Mouse (Mus musculus): ENCODE results near the gene Rims3.

Rims3 gene

DNA sequence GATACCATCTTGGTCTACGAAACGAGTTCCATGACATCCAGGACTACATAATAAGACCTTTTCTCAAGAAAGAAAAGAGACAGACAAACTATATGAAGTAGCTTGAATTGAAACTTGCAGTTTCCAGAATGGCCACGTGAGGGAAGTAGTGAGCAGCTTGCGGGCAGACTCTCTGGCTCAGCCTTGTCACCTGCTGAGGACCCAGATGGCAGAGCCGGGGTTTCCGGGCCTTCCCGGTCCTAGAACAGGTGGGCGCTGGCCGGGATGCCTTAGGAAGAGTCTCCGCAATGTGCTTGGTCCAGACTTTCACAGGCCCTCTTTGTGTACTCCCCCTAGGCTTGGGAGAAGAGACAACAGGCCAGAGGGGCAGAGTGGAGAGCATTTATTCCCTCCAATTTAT lies 3.7 kb upstream of the Rims3 start:
- peak; percentile 31 for DNase-seq (ENCODE audit: low spot score)

GRCm38 (mm10) chr4:120855360-120856060 lies 894 bp downstream of the Rims3 start:
- DNase-seq (ENCODE audit: low spot score): no peak

DNA sequence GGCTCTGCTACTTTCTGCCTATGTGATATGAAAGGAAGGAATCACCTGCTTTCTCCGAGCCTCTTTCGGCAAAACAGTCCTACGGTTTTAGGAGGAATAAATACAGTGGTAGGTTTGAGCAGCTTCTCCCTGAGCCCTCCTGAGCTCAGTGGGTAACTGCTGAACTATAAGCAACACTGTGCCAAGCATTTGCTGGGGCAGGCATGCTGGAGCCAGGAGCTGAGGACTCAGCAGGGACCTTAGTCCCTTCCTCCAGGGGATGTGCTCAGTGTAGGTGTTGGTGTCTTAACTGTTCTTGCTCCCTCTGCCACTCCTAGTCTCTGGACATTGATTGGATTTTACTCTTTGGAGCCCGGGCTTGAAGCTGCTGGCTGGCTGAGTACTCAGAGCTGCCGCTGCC lies 1.8 kb downstream of the Rims3 start:
- no peak for DNase-seq (ENCODE audit: low spot score)

GRCm38 (mm10) chr4:120859865-120860264 lies 5.2 kb downstream of the Rims3 start:
- no peak for DNase-seq (ENCODE audit: low spot score)

- no peak for DNase-seq (ENCODE audit: low spot score)
Observed at GRCm38 (mm10) chr4:120866211-120866610, 11.6 kb downstream of the Rims3 start.

GRCm38 (mm10) chr4:120868246-120868645 lies 13.6 kb downstream of the Rims3 start:
- DNase-seq (ENCODE audit: low spot score): no peak

- no peak for DNase-seq (ENCODE audit: low spot score)
Observed at GRCm38 (mm10) chr4:120868988-120869387, 14.4 kb downstream of the Rims3 start.

- DNase-seq (ENCODE audit: low spot score): no peak
Observed at GRCm38 (mm10) chr4:120870262-120870748, 15.7 kb downstream of the Rims3 start.

- DNase-seq (ENCODE audit: low spot score): no peak
Observed at GRCm38 (mm10) chr4:120875961-120876360, 21.3 kb downstream of the Rims3 start.

DNA sequence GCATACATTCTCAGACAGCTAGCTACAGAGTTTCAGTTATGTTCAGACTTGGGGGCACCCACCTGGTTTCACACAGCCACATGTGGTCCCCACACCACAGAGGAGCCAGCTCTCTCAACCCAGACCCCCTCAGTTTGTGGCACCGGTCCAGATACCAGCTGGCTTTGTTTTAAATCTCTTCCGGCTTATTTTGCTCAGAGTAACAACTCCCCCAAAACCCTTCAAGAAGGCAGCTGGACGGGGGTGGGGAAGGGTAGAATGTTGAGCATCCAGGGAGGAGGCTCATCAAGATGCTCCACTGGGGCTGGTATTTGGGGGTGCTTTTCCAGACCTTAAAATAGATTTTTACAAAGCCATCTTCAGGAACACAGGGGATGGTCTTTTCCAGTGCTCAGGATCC lies 24.1 kb downstream of the Rims3 start:
- no peak for DNase-seq (ENCODE audit: low spot score)

- DNase-seq (ENCODE audit: low spot score): no peak
Observed at GRCm38 (mm10) chr4:120879386-120879785, 24.8 kb downstream of the Rims3 start.

DNA sequence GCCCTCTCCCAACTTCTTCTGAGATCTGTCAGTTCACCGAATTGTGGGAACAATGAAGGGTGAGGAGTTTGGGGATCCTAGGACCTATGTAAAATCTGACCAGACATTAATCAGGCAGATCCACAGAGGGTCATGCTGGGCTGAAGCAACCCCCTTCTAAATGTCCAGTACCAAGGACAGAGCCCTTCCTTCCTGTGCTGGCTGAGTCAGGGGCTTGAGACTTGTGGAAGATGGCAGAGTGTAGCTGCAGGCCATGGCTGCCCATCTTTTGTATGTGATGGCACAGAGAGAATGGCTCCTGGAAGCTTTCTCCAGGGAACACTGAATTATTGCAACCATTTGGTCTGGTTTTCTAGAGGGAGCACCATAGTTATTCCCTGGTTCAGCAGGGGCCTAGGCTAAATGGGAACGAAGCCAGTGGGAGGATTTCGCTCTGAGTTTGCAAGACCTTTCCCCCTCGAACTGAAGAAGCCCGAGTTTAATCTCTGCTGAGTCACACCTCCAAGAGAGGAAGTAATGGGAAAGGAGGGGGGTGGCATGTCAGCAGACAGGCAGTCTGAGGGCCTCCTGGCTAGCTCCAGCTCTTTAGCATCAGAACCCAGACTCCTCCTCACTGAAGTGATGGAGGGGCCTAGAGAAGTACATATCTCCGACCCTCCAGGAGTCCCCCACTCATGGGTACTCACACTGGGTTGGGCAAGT lies 26.3 kb downstream of the Rims3 start:
- DNase-seq (ENCODE audit: low spot score): no peak

- no peak for DNase-seq (ENCODE audit: low spot score)
Observed at GRCm38 (mm10) chr4:120882002-120882625, 27.5 kb downstream of the Rims3 start.

DNA sequence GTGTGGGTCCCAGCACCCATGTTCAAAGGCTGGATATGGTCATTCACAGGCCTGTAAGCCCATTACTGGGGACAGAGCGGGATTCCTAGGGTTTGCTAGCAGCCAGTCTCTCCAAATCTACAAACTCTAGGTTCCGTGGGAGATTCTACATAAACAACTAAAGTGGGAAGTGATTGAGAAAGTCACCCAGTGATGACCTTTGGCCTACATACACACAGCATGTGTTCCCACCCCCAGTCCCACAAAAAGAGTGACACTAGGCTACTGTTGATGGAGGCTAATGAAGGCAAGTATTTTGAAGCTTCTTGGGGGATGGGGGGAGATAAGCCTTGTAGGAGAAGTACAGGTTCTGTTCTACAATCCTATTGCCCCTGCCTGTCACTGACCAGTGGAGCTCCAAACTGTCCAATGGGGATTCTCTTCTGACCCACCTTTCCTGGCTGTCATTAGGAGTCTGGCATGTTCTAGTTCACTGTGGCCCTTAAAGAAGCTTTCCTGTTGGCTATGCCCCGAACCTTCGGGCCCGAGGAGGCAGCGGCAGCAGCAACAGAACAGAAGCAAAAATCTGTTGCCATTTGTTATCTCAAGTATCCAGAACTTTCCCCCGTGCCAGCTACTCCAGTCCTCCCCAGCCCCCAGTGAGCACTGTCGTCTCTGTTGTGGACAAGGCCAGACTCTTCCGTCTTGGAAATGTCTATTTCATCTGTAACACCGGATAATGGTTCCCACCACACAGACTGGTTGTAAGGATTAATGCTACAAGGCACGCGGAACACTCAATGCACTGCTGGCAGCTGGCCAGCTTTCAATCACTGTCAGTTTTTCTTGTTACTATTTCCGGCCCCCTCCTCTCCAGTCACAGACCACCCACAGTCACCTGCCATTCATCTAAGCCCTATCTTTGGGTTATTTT lies 30.8 kb downstream of the Rims3 start:
- no peak for DNase-seq (ENCODE audit: low spot score)

DNA sequence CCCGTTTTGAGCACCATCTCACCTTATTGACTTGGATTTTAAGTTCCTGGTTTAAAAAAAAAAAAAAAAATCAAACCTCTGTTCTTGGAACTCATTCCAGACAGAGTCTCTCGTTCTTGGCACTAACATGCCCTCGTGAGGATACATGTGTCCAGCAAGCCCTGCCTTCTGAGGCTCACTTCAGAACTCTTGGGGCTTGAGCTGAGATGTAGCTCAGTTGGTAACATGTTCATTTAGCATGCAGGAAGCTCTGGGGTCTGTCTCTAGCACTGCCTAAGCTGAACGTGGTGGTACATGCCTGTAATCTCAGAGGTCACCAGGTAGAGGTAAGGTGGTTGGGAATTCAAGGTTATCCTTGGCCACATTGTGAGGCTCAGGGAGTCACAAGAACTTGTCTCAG lies 31.5 kb downstream of the Rims3 start:
- DNase-seq (ENCODE audit: low spot score): no peak

- no peak for DNase-seq (ENCODE audit: low spot score)
Observed at GRCm38 (mm10) chr4:120886811-120887210, 32.2 kb downstream of the Rims3 start.

- no peak for DNase-seq (ENCODE audit: low spot score)
Observed at GRCm38 (mm10) chr4:120887381-120888112, 32.9 kb downstream of the Rims3 start.

- DNase-seq (ENCODE audit: low spot score): no peak
Observed at GRCm38 (mm10) chr4:120888884-120889283, 34.3 kb downstream of the Rims3 start.

- no peak for DNase-seq (ENCODE audit: low spot score)
Observed at GRCm38 (mm10) chr4:120890754-120891440, 36.3 kb downstream of the Rims3 start.

DNA sequence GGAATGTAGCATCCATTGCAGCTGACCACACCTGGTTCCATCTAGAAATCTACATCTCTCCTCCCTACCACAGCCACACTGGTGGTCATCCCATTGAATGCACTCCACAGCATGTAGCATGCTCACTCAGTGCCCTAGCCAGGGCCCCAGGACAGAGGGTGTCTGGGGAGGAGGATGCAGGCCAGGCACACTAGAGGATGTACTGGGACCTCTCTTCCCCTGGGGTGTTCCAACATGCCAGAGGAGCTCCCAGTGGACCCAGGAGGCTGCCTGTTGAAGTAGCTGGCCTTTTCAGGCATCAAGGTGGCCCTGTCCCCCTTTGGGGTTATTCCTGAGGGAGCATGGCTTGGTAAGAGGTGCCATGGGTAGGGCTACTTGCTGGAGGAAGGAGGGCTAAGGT lies 37.3 kb downstream of the Rims3 start:
- no peak for DNase-seq (ENCODE audit: low spot score)

GRCm38 (mm10) chr4:120892516-120892915 lies 37.9 kb downstream of the Rims3 start:
- DNase-seq (ENCODE audit: low spot score): no peak
